Mouse (Mus musculus): ENCODE results near the gene Slc6a21. TPM values are rescaled to one million over a fixed set of nuclear protein-coding genes. Genes with fewer than 3 reads are reported as not detected.

The Slc6a21 gene
- polyA plus RNA-seq, 1 experiment from 2014 or later: not detected

DNA sequence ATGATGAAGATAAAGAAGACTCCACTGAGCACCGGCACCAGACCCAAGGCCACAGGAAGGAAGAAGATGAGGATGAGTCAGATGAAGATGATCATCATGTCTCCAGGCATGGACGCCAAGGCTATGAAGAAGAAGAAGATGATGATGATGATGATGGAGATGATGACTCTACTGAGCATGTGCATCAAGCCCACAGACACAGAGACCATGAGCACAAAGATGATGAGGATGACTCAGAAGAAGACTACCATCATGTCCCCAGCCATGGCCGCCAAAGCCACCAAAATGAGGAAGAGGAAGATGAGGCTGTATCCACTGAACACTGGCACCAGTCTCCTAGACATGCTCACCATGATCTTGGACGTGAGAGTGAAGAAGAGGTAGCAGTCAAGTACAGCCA lies 59.0 kb downstream of the Slc6a21 start:
- 82% methylated on average over 4 of the region's 4 CpGs for WGBS
- no peak overlapping the region for H3K27ac ChIP-seq (ENCODE audit: low read depth, low read length)
- no peaks in the 10 kb centered on the region for H3K36me3 ChIP-seq (ENCODE audit: control insufficient read depth, insufficient read depth, low read length)
- no peaks in the 10 kb centered on the region for H3K9me3 ChIP-seq (ENCODE audit: control insufficient read depth, low read length)
- H3K4me3 ChIP-seq (ENCODE audit: low read depth, low read length): no peak overlapping the region
- ATAC-seq (ENCODE audit: low FRiP score): no peak
- peaks cover 30% of the 10 kb centered on the region for H3K4me1 ChIP-seq (ENCODE audit: control insufficient read depth, insufficient read depth, low read length)
- H3K4me2 ChIP-seq: no peak overlapping the region
- peaks cover 4% of the 10 kb centered on the region for H3K27me3 ChIP-seq (ENCODE audit: control insufficient read depth, insufficient read depth, low read length)
- DNase-seq (ENCODE audit: low spot score, missing footprints): peak; percentile 79
- H3K9ac ChIP-seq (ENCODE audit: low read length): no peak overlapping the region

- H3K9me3 ChIP-seq (ENCODE audit: control insufficient read depth, low read length): no peaks in the 10 kb centered on the region
- ATAC-seq (ENCODE audit: low FRiP score) (no peak), DNase-seq (ENCODE audit: low spot score, missing footprints) (no peak)
- H3K36me3 ChIP-seq (ENCODE audit: control insufficient read depth, insufficient read depth, low read length): no peaks in the 10 kb centered on the region
- H3K9ac ChIP-seq (ENCODE audit: low read length): no peak overlapping the region
- H3K27ac ChIP-seq (ENCODE audit: low read depth, low read length): no peak overlapping the region
- WGBS: 23% methylated on average over 4 of the region's 4 CpGs
- H3K4me3 ChIP-seq (ENCODE audit: low read depth, low read length): no peak overlapping the region
- peaks cover 30% of the 10 kb centered on the region for H3K4me1 ChIP-seq (ENCODE audit: control insufficient read depth, insufficient read depth, low read length)
- peaks cover 4% of the 10 kb centered on the region for H3K27me3 ChIP-seq (ENCODE audit: control insufficient read depth, insufficient read depth, low read length)
- no peak overlapping the region for H3K4me2 ChIP-seq
Observed at GRCm38 (mm10) chr7:45337469-45337868, 60.2 kb downstream of the Slc6a21 start.

DNA sequence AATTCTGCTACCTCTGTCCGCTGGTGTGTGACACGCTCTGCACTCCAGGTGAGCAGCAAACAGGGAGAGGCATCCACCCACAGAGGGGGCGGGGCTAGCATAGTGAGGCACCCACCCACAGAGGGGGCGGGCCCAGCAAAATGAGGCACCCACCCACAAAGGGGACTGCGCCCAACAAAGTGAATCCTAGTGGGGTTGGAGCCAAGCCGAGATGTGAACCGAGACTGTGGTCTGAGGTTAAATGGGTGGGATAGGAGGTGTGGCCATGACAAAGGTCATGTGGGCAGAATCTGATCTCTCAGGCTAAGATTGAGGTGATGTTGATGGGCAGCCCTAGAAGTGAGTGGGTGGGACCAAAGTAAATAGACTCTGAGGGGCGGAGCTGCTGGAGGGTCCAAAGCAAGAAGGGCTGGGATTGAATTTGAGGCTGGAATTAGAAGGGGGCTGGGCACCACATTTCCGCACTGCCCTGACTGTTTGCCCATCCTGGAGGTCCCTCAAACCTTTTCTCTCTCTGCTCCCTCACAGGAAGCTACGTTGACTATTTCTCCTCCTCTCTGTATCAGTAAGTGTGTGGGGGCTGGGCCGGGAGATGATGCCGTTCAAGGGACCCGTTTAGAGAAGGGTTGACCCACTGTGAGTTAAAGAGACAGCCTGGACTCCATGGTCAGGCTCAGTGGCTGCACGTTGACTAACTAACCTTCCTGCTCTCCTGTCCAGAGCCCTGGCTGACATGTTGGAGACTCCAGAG lies 61.0 kb downstream of the Slc6a21 start:
- H3K27ac ChIP-seq (ENCODE audit: low read depth, low read length): no peak overlapping the region
- peak overlapping the region; percentile 85 for H3K4me2 ChIP-seq
- H3K27me3 ChIP-seq (ENCODE audit: control insufficient read depth, insufficient read depth, low read length): peaks cover 4% of the 10 kb centered on the region
- H3K4me1 ChIP-seq (ENCODE audit: control insufficient read depth, insufficient read depth, low read length): peaks cover 23% of the 10 kb centered on the region
- ATAC-seq (ENCODE audit: low FRiP score) (no peak), DNase-seq (ENCODE audit: low spot score, missing footprints) (peak; percentile 83)
- peak overlapping the region; percentile 76 for H3K9ac ChIP-seq (ENCODE audit: low read length)
- H3K36me3 ChIP-seq (ENCODE audit: control insufficient read depth, insufficient read depth, low read length): no peaks in the 10 kb centered on the region
- WGBS: 3% methylated on average over 14 of the region's 14 CpGs
- no peak overlapping the region for H3K4me3 ChIP-seq (ENCODE audit: low read depth, low read length)
- no peaks in the 10 kb centered on the region for H3K9me3 ChIP-seq (ENCODE audit: control insufficient read depth, low read length)

Other genes starting within 250 kb of the Slc6a21 start
- 9.6 and 12.2 TPM in 2 replicates for gene Prr12, start 224.6 kb upstream of the Slc6a21 start, polyA plus RNA-seq (2014; fragmentation: Nextera tagmentation; extraction: Ambion mirVana)
- 53.2 and 56.7 TPM in 2 replicates for gene Nosip, start 215.1 kb upstream of the Slc6a21 start, polyA plus RNA-seq (2014; fragmentation: Nextera tagmentation; extraction: Ambion mirVana)
- 12.7 and 13.5 TPM in 2 replicates for gene Prrg2, start 214.8 kb upstream of the Slc6a21 start, polyA plus RNA-seq (2014; fragmentation: Nextera tagmentation; extraction: Ambion mirVana)
- gene Rcn3, start 185.3 kb upstream of the Slc6a21 start, polyA plus RNA-seq (2014; fragmentation: Nextera tagmentation; extraction: Ambion mirVana): 121 and 123 TPM in 2 replicates
- 16.1 and 18.3 TPM in 2 replicates for gene Fcgrt, start 173.7 kb upstream of the Slc6a21 start, polyA plus RNA-seq (2014; fragmentation: Nextera tagmentation; extraction: Ambion mirVana)
- 1,376 and 1,392 TPM in 2 replicates for gene Rps11, start 153.1 kb upstream of the Slc6a21 start, polyA plus RNA-seq (2014; fragmentation: Nextera tagmentation; extraction: Ambion mirVana)
- gene Rpl13a, start 148.8 kb upstream of the Slc6a21 start, polyA plus RNA-seq (2014; fragmentation: Nextera tagmentation; extraction: Ambion mirVana): 1,212 and 1,290 TPM in 2 replicates
- gene Gm45713, start 141.3 kb upstream of the Slc6a21 start, polyA plus RNA-seq (2014; fragmentation: Nextera tagmentation; extraction: Ambion mirVana): 0.17 and 0.60 TPM in 2 replicates
- gene Flt3l, start 141.1 kb upstream of the Slc6a21 start, polyA plus RNA-seq (2014; fragmentation: Nextera tagmentation; extraction: Ambion mirVana): 0.40 and 0.97 TPM in 2 replicates
- 104 and 105 TPM in 2 replicates for gene Pih1d1, start 123.2 kb upstream of the Slc6a21 start, polyA plus RNA-seq (2014; fragmentation: Nextera tagmentation; extraction: Ambion mirVana)
- gene Aldh16a1, start 122.9 kb upstream of the Slc6a21 start, polyA plus RNA-seq (2014; fragmentation: Nextera tagmentation; extraction: Ambion mirVana): 22.0 and 25.7 TPM in 2 replicates
- gene Slc17a7, start 113.6 kb upstream of the Slc6a21 start, polyA plus RNA-seq (2014; fragmentation: Nextera tagmentation; extraction: Ambion mirVana): 0.40 and 0.51 TPM in 2 replicates
- gene Gfy, start 97.9 kb upstream of the Slc6a21 start, polyA plus RNA-seq (2014; fragmentation: Nextera tagmentation; extraction: Ambion mirVana): not detected in 2 replicates
- 0.53 and 0.63 TPM in 2 replicates for gene Pth2, start 96.5 kb upstream of the Slc6a21 start, polyA plus RNA-seq (2014; fragmentation: Nextera tagmentation; extraction: Ambion mirVana)
- gene Ccdc155, start 72.6 kb upstream of the Slc6a21 start, polyA plus RNA-seq (2014; fragmentation: Nextera tagmentation; extraction: Ambion mirVana): 0.52 and 0.86 TPM in 2 replicates
- gene Dkkl1, start 65.4 kb upstream of the Slc6a21 start, polyA plus RNA-seq (2014; fragmentation: Nextera tagmentation; extraction: Ambion mirVana): 0.81 and 1.2 TPM in 2 replicates
- gene Tead2, start 61.8 kb upstream of the Slc6a21 start, polyA plus RNA-seq (2014; fragmentation: Nextera tagmentation; extraction: Ambion mirVana): 241 and 253 TPM in 2 replicates
- gene Cd37, start 38.4 kb upstream of the Slc6a21 start, polyA plus RNA-seq (2014; fragmentation: Nextera tagmentation; extraction: Ambion mirVana): 0.81 and 0.97 TPM in 2 replicates
- not detected in 2 replicates for gene Slc6a16, start 36.4 kb upstream of the Slc6a21 start, polyA plus RNA-seq (2014; fragmentation: Nextera tagmentation; extraction: Ambion mirVana)
- gene Trpm4, start 56.3 kb downstream of the Slc6a21 start, polyA plus RNA-seq (2014; fragmentation: Nextera tagmentation; extraction: Ambion mirVana): 4.4 and 6.1 TPM in 2 replicates
- 0.11 and 0.19 TPM in 2 replicates for gene Hrc, start 57.8 kb downstream of the Slc6a21 start, polyA plus RNA-seq (2014; fragmentation: Nextera tagmentation; extraction: Ambion mirVana)
- gene Ppfia3, start 89.5 kb downstream of the Slc6a21 start, polyA plus RNA-seq (2014; fragmentation: Nextera tagmentation; extraction: Ambion mirVana): 7.7 and 8.1 TPM in 2 replicates
- 0.75 and 1.2 TPM in 2 replicates for gene Lin7b, start 93.1 kb downstream of the Slc6a21 start, polyA plus RNA-seq (2014; fragmentation: Nextera tagmentation; extraction: Ambion mirVana)
- 62.0 and 70.9 TPM in 2 replicates for gene Snrnp70, start 118.2 kb downstream of the Slc6a21 start, polyA plus RNA-seq (2014; fragmentation: Nextera tagmentation; extraction: Ambion mirVana)
- not detected in 2 replicates for gene Kcna7, start 128.1 kb downstream of the Slc6a21 start, polyA plus RNA-seq (2014; fragmentation: Nextera tagmentation; extraction: Ambion mirVana)
- gene Ntf5, start 136.2 kb downstream of the Slc6a21 start, polyA plus RNA-seq (2014; fragmentation: Nextera tagmentation; extraction: Ambion mirVana): 0.23 and 0.44 TPM in 2 replicates
- gene Lhb, start 143.3 kb downstream of the Slc6a21 start, polyA plus RNA-seq (2014; fragmentation: Nextera tagmentation; extraction: Ambion mirVana): not detected in 2 replicates
- 26.5 and 26.8 TPM in 2 replicates for gene Gys1, start 157.3 kb downstream of the Slc6a21 start, polyA plus RNA-seq (2014; fragmentation: Nextera tagmentation; extraction: Ambion mirVana)
- gene Ruvbl2, start 160.6 kb downstream of the Slc6a21 start, polyA plus RNA-seq (2014; fragmentation: Nextera tagmentation; extraction: Ambion mirVana): 168 and 171 TPM in 2 replicates
- 5,242 and 5,528 TPM in 2 replicates for gene Ftl1, start 182.4 kb downstream of the Slc6a21 start, polyA plus RNA-seq (2014; fragmentation: Nextera tagmentation; extraction: Ambion mirVana)
- gene Bax, start 189.4 kb downstream of the Slc6a21 start, polyA plus RNA-seq (2014; fragmentation: Nextera tagmentation; extraction: Ambion mirVana): 169 and 201 TPM in 2 replicates
- gene Tulp2, start 204.4 kb downstream of the Slc6a21 start, polyA plus RNA-seq (2014; fragmentation: Nextera tagmentation; extraction: Ambion mirVana): 0.15 TPM in 1 of 2 replicates, not detected in the other
- not detected in 2 replicates for gene Gm45808, start 209.3 kb downstream of the Slc6a21 start, polyA plus RNA-seq (2014; fragmentation: Nextera tagmentation; extraction: Ambion mirVana)
- gene Dhdh, start 211.3 kb downstream of the Slc6a21 start, polyA plus RNA-seq (2014; fragmentation: Nextera tagmentation; extraction: Ambion mirVana): 3.2 and 3.9 TPM in 2 replicates
- gene Nucb1, start 232.9 kb downstream of the Slc6a21 start, polyA plus RNA-seq (2014; fragmentation: Nextera tagmentation; extraction: Ambion mirVana): 83.7 and 84.8 TPM in 2 replicates
- 16.3 and 17.1 TPM in 2 replicates for gene Ppp1r15a, start 248.8 kb downstream of the Slc6a21 start, polyA plus RNA-seq (2014; fragmentation: Nextera tagmentation; extraction: Ambion mirVana)
- 0.08 and 0.26 TPM in 2 replicates for gene Plekha4, start 248.8 kb downstream of the Slc6a21 start, polyA plus RNA-seq (2014; fragmentation: Nextera tagmentation; extraction: Ambion mirVana)

All from midbrain, embryonic 11.5 days (tissue).